Mouse (Mus musculus): ENCODE measurements at regions not wholly inside any gene's neighbourhood (a gene's known extent, or its start where the extent isn't known, plus 50 kb on each side); places are given as distances from the start of the nearest gene placed in this dataset.
A peak's percentile ranks its signal among the peaks of the same experiment; 100 is the strongest.

DNA sequence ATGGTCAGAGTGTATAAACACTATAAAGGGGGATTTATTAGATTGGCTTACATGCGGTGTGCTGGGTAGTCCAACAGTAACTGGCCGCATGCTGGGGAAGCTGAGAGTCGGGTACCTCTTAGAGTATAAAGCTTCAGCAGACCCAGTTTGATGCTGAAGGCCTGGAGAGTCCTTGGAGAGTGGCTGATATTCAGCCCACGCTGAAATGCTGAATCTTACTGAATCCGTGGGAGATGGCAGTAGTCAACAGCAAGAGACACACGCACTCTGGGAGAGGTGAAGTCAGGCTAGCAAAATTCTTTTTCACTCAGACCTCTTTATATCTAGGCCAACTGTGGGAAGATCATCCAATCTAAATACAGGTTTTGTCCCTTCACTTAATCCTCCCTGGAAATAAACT, 214.1 kb upstream of the Tsc22d2 start:
- no peak for ATAC-seq (ENCODE audit: insufficient read depth, low read depth)
- H3K36me3 ChIP-seq (replicated peaks; ENCODE audit: control insufficient read depth, insufficient read depth, low read length), result no peaks in the 10 kb centered on the region

GRCm38 (mm10) chr3:58202816-58203215, 211.7 kb upstream of the Tsc22d2 start:
- no peak for DNase-seq (ENCODE audit: low spot score)
- no peak for TF ChIP-seq EP300 (IDR thresholded peaks at IDR 0.05; ENCODE audit: low read depth)
- TF ChIP-seq CTCF (IDR thresholded peaks at IDR 0.05; ENCODE audit: low read depth), result no peak
- H3K4me2 ChIP-seq (ENCODE audit: low read depth, low read length), result no peak overlapping the region
- H3K27me3 ChIP-seq (ENCODE audit: control insufficient read depth, insufficient read depth, low read length), result no peaks in the 10 kb centered on the region
- ATAC-seq (ENCODE audit: insufficient read depth, low read depth), result no peak
- no peaks in the 10 kb centered on the region for H3K9me3 ChIP-seq (replicated peaks; ENCODE audit: control insufficient read depth, low read length)
- 0 out of 2 replicates have a peak, but pooled peaks cover 2% of the 10 kb centered on the region for H3K4me1 ChIP-seq (ENCODE audit: control insufficient read depth, insufficient read depth)
- no peak overlapping the region for H3K4me3 ChIP-seq (ENCODE audit: low read depth, low read length)
- H3K27ac ChIP-seq (ENCODE audit: low read depth), result no peak overlapping the region
- 60% methylated on average over 5 of the region's 5 CpGs for WGBS
- H3K9ac ChIP-seq (replicated peaks; ENCODE audit: low read depth, low read length), result no peak overlapping the region
- no peaks in the 10 kb centered on the region for H3K36me3 ChIP-seq (replicated peaks; ENCODE audit: control insufficient read depth, insufficient read depth, low read length)

More for the DNA sequence above, 214.1 kb upstream of the Tsc22d2 start:
- no peaks in the 10 kb centered on the region for H3K4me1 ChIP-seq (ENCODE audit: control insufficient read depth, insufficient read depth)
- no peak overlapping the region for H3K4me2 ChIP-seq (ENCODE audit: low read depth, low read length)
- WGBS, result 83% methylated on average over 6 of the region's 6 CpGs
- no peaks in the 10 kb centered on the region for H3K27me3 ChIP-seq (ENCODE audit: control insufficient read depth, insufficient read depth, low read length)
- no peak overlapping the region for H3K27ac ChIP-seq (ENCODE audit: low read depth)
- H3K4me3 ChIP-seq (ENCODE audit: low read depth, low read length), result no peak overlapping the region
- no peaks in the 10 kb centered on the region for H3K9me3 ChIP-seq (replicated peaks; ENCODE audit: control insufficient read depth, low read length)
- DNase-seq (ENCODE audit: low spot score), result no peak
- no peak overlapping the region for H3K9ac ChIP-seq (replicated peaks; ENCODE audit: low read depth, low read length)
- no peak for TF ChIP-seq EP300 (IDR thresholded peaks at IDR 0.05; ENCODE audit: low read depth)
- TF ChIP-seq CTCF (IDR thresholded peaks at IDR 0.05; ENCODE audit: low read depth), result no peak

DNA sequence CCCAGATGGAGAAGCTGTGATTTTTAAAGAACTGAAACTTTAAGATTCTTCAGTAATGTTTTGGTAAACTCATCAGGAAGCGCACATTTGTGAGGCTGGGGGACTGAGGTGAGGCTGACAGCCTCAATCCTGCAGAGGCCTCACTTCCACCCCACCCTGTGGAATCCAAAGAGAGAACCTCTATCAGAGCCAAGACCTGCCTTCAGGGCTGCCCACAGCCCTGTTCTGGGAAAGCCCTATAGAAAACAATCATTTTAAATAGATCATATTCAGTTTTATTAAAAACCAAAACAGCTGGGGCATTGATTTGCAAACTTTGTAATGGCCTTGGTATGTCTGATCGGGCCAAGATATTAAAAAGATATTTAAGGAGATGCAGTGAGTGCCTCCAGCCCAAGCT, 210.7 kb upstream of the Tsc22d2 start:
- TF ChIP-seq CTCF (IDR thresholded peaks at IDR 0.05; ENCODE audit: low read depth) (no peak), EP300 (IDR thresholded peaks at IDR 0.05; ENCODE audit: low read depth) (no peak)
- WGBS, result 88% methylated on average over 2 of the region's 2 CpGs
- DNase-seq (ENCODE audit: low spot score) (no peak), ATAC-seq (ENCODE audit: insufficient read depth, low read depth) (no peak)
- Histone ChIP-seq H3K4me3 (ENCODE audit: low read depth, low read length) (no peak overlapping the region), H3K4me1 (ENCODE audit: control insufficient read depth, insufficient read depth) (0 out of 2 replicates have a peak, but pooled peaks cover 2% of the 10 kb centered on the region), H3K9me3 (replicated peaks; ENCODE audit: control insufficient read depth, low read length) (no peaks in the 10 kb centered on the region), H3K27me3 (ENCODE audit: control insufficient read depth, insufficient read depth, low read length) (no peaks in the 10 kb centered on the region), H3K27ac (ENCODE audit: low read depth) (no peak overlapping the region), H3K36me3 (replicated peaks; ENCODE audit: control insufficient read depth, insufficient read depth, low read length) (no peaks in the 10 kb centered on the region), H3K4me2 (ENCODE audit: low read depth, low read length) (no peak overlapping the region), H3K9ac (replicated peaks; ENCODE audit: low read depth, low read length) (no peak overlapping the region)

- Histone ChIP-seq H3K4me1 (ENCODE audit: control insufficient read depth, insufficient read depth) (0 out of 2 replicates have a peak, but pooled peaks cover 2% of the 10 kb centered on the region), H3K27ac (ENCODE audit: low read depth) (no peak overlapping the region), H3K4me3 (ENCODE audit: low read depth, low read length) (no peak overlapping the region), H3K4me2 (ENCODE audit: low read depth, low read length) (no peak overlapping the region), H3K9ac (replicated peaks; ENCODE audit: low read depth, low read length) (no peak overlapping the region), H3K36me3 (replicated peaks; ENCODE audit: control insufficient read depth, insufficient read depth, low read length) (no peaks in the 10 kb centered on the region), H3K27me3 (ENCODE audit: control insufficient read depth, insufficient read depth, low read length) (no peaks in the 10 kb centered on the region), H3K9me3 (replicated peaks; ENCODE audit: control insufficient read depth, low read length) (no peaks in the 10 kb centered on the region)
- no peak for DNase-seq (ENCODE audit: low spot score)
- 91% methylated on average over 2 of the region's 2 CpGs for WGBS
- TF ChIP-seq CTCF (IDR thresholded peaks at IDR 0.05; ENCODE audit: low read depth) (no peak), EP300 (IDR thresholded peaks at IDR 0.05; ENCODE audit: low read depth) (no peak)
- no peak for ATAC-seq (ENCODE audit: insufficient read depth, low read depth)
Measured at GRCm38 (mm10) chr3:58205526-58205925, 209.0 kb upstream of the Tsc22d2 start.

DNA sequence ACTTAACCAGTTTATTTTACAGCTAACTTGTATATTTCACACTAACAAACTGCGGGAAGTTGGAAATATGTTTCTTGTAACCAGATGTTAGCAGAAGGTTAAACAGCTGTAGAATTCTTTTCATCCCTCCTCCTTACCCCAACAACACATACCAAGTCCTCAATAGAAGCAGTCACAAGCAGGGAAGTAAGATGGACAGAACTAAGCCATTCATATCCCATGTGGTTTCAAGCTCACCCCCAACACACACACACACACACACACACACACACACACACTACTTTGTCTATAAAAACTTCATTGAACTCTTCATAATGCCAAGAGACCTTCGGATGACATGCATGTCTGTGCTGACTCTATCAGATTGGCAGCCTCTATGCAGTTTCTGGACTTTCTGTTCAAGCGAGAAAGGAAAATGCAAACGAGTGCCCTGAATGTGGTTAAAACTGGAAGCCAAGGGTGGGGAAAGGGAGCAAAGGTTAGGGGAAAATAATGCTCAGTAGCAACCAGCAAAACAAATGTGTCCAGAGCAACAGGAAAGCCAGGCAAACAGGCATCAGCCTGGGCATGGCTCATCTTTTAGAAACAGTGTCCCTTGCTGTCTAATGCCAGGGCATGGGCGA, 207.6 kb upstream of the Tsc22d2 start:
- Histone ChIP-seq H3K36me3 (replicated peaks; ENCODE audit: control insufficient read depth, insufficient read depth, low read length) (no peaks in the 10 kb centered on the region), H3K9me3 (replicated peaks; ENCODE audit: control insufficient read depth, low read length) (no peaks in the 10 kb centered on the region), H3K27me3 (ENCODE audit: control insufficient read depth, insufficient read depth, low read length) (no peaks in the 10 kb centered on the region), H3K4me2 (ENCODE audit: low read depth, low read length) (no peak overlapping the region), H3K27ac (ENCODE audit: low read depth) (peak overlapping the region; percentile 9; the same call in 1 of the 2 replicates), H3K4me3 (ENCODE audit: low read depth, low read length) (no peak overlapping the region), H3K4me1 (ENCODE audit: control insufficient read depth, insufficient read depth) (0 out of 2 replicates have a peak, but pooled peaks cover 2% of the 10 kb centered on the region), H3K9ac (replicated peaks; ENCODE audit: low read depth, low read length) (no peak overlapping the region)
- 43% methylated on average over 5 of the region's 5 CpGs for WGBS
- ATAC-seq (ENCODE audit: insufficient read depth, low read depth), result no peak
- peak; percentile 14 for DNase-seq (ENCODE audit: low spot score)
- TF ChIP-seq CTCF (IDR thresholded peaks at IDR 0.05; ENCODE audit: low read depth), result no peak
- TF ChIP-seq EP300 (IDR thresholded peaks at IDR 0.05; ENCODE audit: low read depth), result no peak

DNA sequence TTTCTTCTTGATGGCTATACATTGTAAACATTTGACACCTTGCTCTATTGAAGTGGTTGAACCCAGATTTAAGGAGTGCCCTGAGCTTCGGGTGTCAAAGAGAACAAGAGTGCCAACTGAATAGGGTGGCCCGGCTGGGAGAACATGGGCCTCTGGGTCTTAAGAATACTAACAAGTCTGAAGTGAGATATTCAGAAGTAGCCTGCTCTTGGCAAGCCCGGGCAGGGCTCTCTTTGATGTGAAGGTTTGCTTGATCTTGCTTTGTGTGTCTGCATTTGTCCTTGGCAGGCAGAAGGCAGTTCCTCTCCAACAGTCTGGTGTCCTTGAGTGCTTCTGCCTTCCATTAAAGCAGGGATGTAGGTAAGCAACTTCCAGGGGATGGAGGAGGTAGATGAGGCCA, 203.5 kb upstream of the Tsc22d2 start:
- TF ChIP-seq EP300 (IDR thresholded peaks at IDR 0.05; ENCODE audit: low read depth) (no peak), CTCF (IDR thresholded peaks at IDR 0.05; ENCODE audit: low read depth) (no peak)
- H3K27me3 ChIP-seq (ENCODE audit: control insufficient read depth, insufficient read depth, low read length), result no peaks in the 10 kb centered on the region
- 48% methylated on average over 3 of the region's 3 CpGs for WGBS
- ATAC-seq (ENCODE audit: insufficient read depth, low read depth), result no peak
- H3K36me3 ChIP-seq (replicated peaks; ENCODE audit: control insufficient read depth, insufficient read depth, low read length), result no peaks in the 10 kb centered on the region
- H3K4me2 ChIP-seq (ENCODE audit: low read depth, low read length), result no peak overlapping the region
- no peak overlapping the region for H3K27ac ChIP-seq (ENCODE audit: low read depth)
- no peak overlapping the region for H3K9ac ChIP-seq (replicated peaks; ENCODE audit: low read depth, low read length)
- 0 out of 2 replicates have a peak, but pooled peaks cover 2% of the 10 kb centered on the region for H3K4me1 ChIP-seq (ENCODE audit: control insufficient read depth, insufficient read depth)
- no peak overlapping the region for H3K4me3 ChIP-seq (ENCODE audit: low read depth, low read length)
- H3K9me3 ChIP-seq (replicated peaks; ENCODE audit: control insufficient read depth, low read length), result no peaks in the 10 kb centered on the region
- DNase-seq (ENCODE audit: low spot score), result no peak

Measured in heart, postnatal 0 days (tissue).